Mouse (Mus musculus) cortical plate, adult 2 months (tissue): ENCODE results near the gene Itk.

ENCODE experiments used
- CTCF ChIP-seq: fragments of 200-500 bp; IDR thresholded peaks from 2 replicates; pipeline ENCODE4 v1.5.1; 2011; ENCODE audit warnings: mild to moderate bottlenecking, control low read depth, low read length; ENCODE audit not compliant: insufficient read depth; ENCODE audit errors: extremely low read depth
- POLR2A ChIP-seq: fragments of 200-500 bp; IDR thresholded peaks from 2 replicates; pipeline ENCODE4 v1.6.1; 2011; ENCODE audit warnings: mild to moderate bottlenecking, low read length, control low read depth; ENCODE audit not compliant: insufficient read depth; ENCODE audit errors: extremely low read depth

GRCm38 (mm10) chr11:46366357-46366756, 23.0 kb downstream of the Itk start:
- TF ChIP-seq CTCF (no peak), POLR2A (no peak)
